Mouse (Mus musculus): Measurements from ENCODE around the gene Homer2. TPM values are rescaled to one million over a fixed set of nuclear protein-coding genes. Genes with fewer than 3 reads are reported as not detected.

Homer2 gene
- polyA plus RNA-seq, 1 experiment from 2014 or later = 30.5 TPM

DNA sequence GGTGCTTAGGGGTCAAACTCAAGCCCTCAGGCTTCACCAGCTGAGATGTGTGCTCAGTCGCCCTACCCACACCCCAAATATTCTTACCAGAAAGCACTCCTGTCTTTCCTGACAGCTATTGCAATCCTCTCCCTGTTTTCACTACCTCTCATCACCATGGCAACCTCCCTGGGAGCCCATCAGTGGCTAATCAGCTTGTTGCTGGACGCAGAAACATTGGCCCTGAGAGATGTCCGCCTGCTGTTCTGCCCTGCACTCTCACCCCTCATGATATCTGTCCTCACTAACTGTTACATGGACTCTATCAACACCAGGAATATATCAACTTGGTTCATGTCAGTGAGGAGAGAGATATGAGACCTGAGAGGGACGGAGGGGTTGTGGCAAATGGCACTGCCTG is 153.7 kb downstream of the Homer2 start:
- Histone ChIP-seq H3K4me2 (replicated peaks) (no peak overlapping the region), H3K4me3 (no peak overlapping the region), H3K4me1 (no peaks in the 10 kb centered on the region), H3K9me3 (no peaks in the 10 kb centered on the region), H3K36me3 (no peaks in the 10 kb centered on the region), H3K27ac (no peak overlapping the region), H3K9ac (no peak overlapping the region), H3K27me3 (no peaks in the 10 kb centered on the region)
- 59% methylated on average over 4 of the region's 4 CpGs for WGBS
- ATAC-seq (ENCODE audit: insufficient number of reproducible peaks, insufficient read depth, low FRiP score, low TSS enrichment) = no peak

Other genes with a start within 250 kb of the Homer2 start
- gene Ap3b2, start 213.6 kb downstream of the Homer2 start, polyA plus RNA-seq (2016; fragmentation: Nextera tagmentation; extraction: Ambion mirVana) = 7.6 and 10.9 TPM in 2 replicates
- gene BC048679, start 209.2 kb downstream of the Homer2 start, polyA plus RNA-seq (2016; fragmentation: Nextera tagmentation; extraction: Ambion mirVana) = not detected in 2 replicates
- 0.10 and 0.28 TPM in 2 replicates for gene Fsd2, start 140.6 kb downstream of the Homer2 start, polyA plus RNA-seq (2016; fragmentation: Nextera tagmentation; extraction: Ambion mirVana)
- gene Whamm, start 136.3 kb downstream of the Homer2 start, polyA plus RNA-seq (2016; fragmentation: Nextera tagmentation; extraction: Ambion mirVana) = 5.7 TPM in 2 replicates
- 119 and 122 TPM in 2 replicates for gene Ramac, start 55.4 kb upstream of the Homer2 start, polyA plus RNA-seq (2016; fragmentation: Nextera tagmentation; extraction: Ambion mirVana)
- gene 3110040N11Rik, start 82.0 kb upstream of the Homer2 start, polyA plus RNA-seq (2016; fragmentation: Nextera tagmentation; extraction: Ambion mirVana) = 45.8 and 54.4 TPM in 2 replicates
- gene Btbd1, start 121.9 kb upstream of the Homer2 start, polyA plus RNA-seq (2016; fragmentation: Nextera tagmentation; extraction: Ambion mirVana) = 83.2 and 86.0 TPM in 2 replicates
- not detected in 2 replicates for gene Gm10160, start 148.3 kb upstream of the Homer2 start, polyA plus RNA-seq (2016; fragmentation: Nextera tagmentation; extraction: Ambion mirVana)
- gene Tm6sf1, start 151.5 kb upstream of the Homer2 start, polyA plus RNA-seq (2016; fragmentation: Nextera tagmentation; extraction: Ambion mirVana) = 15.8 and 16.0 TPM in 2 replicates
- 34.7 and 35.7 TPM in 2 replicates for gene Hdgfl3, start 226.9 kb upstream of the Homer2 start, polyA plus RNA-seq (2016; fragmentation: Nextera tagmentation; extraction: Ambion mirVana)

Data from embryonic facial prominence, embryonic 12.5 days (tissue).